Mouse (Mus musculus): ENCODE data around the gene Klhdc8a. TPM values are rescaled to one million over a fixed set of nuclear protein-coding genes. Genes with fewer than 3 reads are reported as not detected.
A peak's percentile ranks its signal among the peaks of the same experiment; 100 is the strongest.

Gene Klhdc8a
- polyA plus RNA-seq, 1 experiment from 2014 or later = 0.11 TPM

GRCm38 (mm10) chr1:132310754-132311153, 12.3 kb downstream of the Klhdc8a start:
- 56% methylated on average over 7 of the region's 7 CpGs for WGBS (ENCODE audit: insufficient replicate concordance)
- Histone ChIP-seq H3K9ac (ENCODE audit: low read depth, low read length) (no peak overlapping the region), H3K27me3 (ENCODE audit: control insufficient read depth, insufficient read depth, low read depth, low read length) (peaks cover 13% of the 10 kb centered on the region), H3K4me3 (ENCODE audit: low read depth, low read length) (no peak overlapping the region), H3K9me3 (replicated peaks; ENCODE audit: control insufficient read depth, low read length) (no peaks in the 10 kb centered on the region), H3K27ac (ENCODE audit: low read length) (no peak overlapping the region), H3K36me3 (ENCODE audit: control insufficient read depth, insufficient read depth) (no peaks in the 10 kb centered on the region), H3K4me2 (ENCODE audit: low read depth, low read length) (no peak overlapping the region), H3K4me1 (ENCODE audit: control insufficient read depth, low read depth, low read length) (peaks cover 2% of the 10 kb centered on the region)
- no peak for ATAC-seq (ENCODE audit: low read depth)

- H3K4me1 ChIP-seq (ENCODE audit: control insufficient read depth, low read depth, low read length) = peaks cover 3% of the 10 kb centered on the region
- H3K4me2 ChIP-seq (ENCODE audit: low read depth, low read length) = no peak overlapping the region
- H3K9me3 ChIP-seq (replicated peaks; ENCODE audit: control insufficient read depth, low read length) = no peaks in the 10 kb centered on the region
- H3K27me3 ChIP-seq (ENCODE audit: control insufficient read depth, insufficient read depth, low read depth, low read length) = peaks cover 19% of the 10 kb centered on the region
- H3K36me3 ChIP-seq (ENCODE audit: control insufficient read depth, insufficient read depth) = no peaks in the 10 kb centered on the region
- no peak overlapping the region for H3K4me3 ChIP-seq (ENCODE audit: low read depth, low read length)
- no peak overlapping the region for H3K9ac ChIP-seq (ENCODE audit: low read depth, low read length)
- no peak overlapping the region for H3K27ac ChIP-seq (ENCODE audit: low read length)
- ATAC-seq (ENCODE audit: low read depth) = no peak
- 30% methylated on average over 10 of the region's 10 CpGs for WGBS (ENCODE audit: insufficient replicate concordance)
Measured at GRCm38 (mm10) chr1:132311174-132311859, 12.9 kb downstream of the Klhdc8a start.

- WGBS (ENCODE audit: insufficient replicate concordance) = 16% methylated on average over 2 of the region's 2 CpGs
- ATAC-seq (ENCODE audit: low read depth) = no peak
- no peak overlapping the region for H3K4me3 ChIP-seq (ENCODE audit: low read depth, low read length)
Measured at GRCm38 (mm10) chr1:132312043-132312442, 13.6 kb downstream of the Klhdc8a start.

GRCm38 (mm10) chr1:132312703-132313102, 14.3 kb downstream of the Klhdc8a start:
- Histone ChIP-seq H3K27ac (ENCODE audit: low read length) (no peak overlapping the region), H3K4me3 (ENCODE audit: low read depth, low read length) (no peak overlapping the region), H3K36me3 (ENCODE audit: control insufficient read depth, insufficient read depth) (no peaks in the 10 kb centered on the region), H3K4me2 (ENCODE audit: low read depth, low read length) (no peak overlapping the region), H3K9me3 (replicated peaks; ENCODE audit: control insufficient read depth, low read length) (no peaks in the 10 kb centered on the region), H3K4me1 (ENCODE audit: control insufficient read depth, low read depth, low read length) (peaks cover 3% of the 10 kb centered on the region), H3K27me3 (ENCODE audit: control insufficient read depth, insufficient read depth, low read depth, low read length) (peaks cover 31% of the 10 kb centered on the region), H3K9ac (ENCODE audit: low read depth, low read length) (no peak overlapping the region)
- peak; percentile 12; the same call in 1 of the 2 replicates for ATAC-seq (ENCODE audit: low read depth)
- 43% methylated on average over 3 of the region's 3 CpGs for WGBS (ENCODE audit: insufficient replicate concordance)

More at GRCm38 (mm10) chr1:132312043-132312442, 13.6 kb downstream of the Klhdc8a start:
- Histone ChIP-seq H3K9ac (ENCODE audit: low read depth, low read length) (no peak overlapping the region), H3K27me3 (ENCODE audit: control insufficient read depth, insufficient read depth, low read depth, low read length) (peaks cover 26% of the 10 kb centered on the region), H3K9me3 (replicated peaks; ENCODE audit: control insufficient read depth, low read length) (no peaks in the 10 kb centered on the region), H3K4me2 (ENCODE audit: low read depth, low read length) (no peak overlapping the region), H3K36me3 (ENCODE audit: control insufficient read depth, insufficient read depth) (no peaks in the 10 kb centered on the region), H3K27ac (ENCODE audit: low read length) (no peak overlapping the region), H3K4me1 (ENCODE audit: control insufficient read depth, low read depth, low read length) (peaks cover 3% of the 10 kb centered on the region)

GRCm38 (mm10) chr1:132315889-132316624, 17.6 kb downstream of the Klhdc8a start, which contains the start of gene Nuak2:
Gene Nuak2 (plus strand): TSS chr1:132316126.
- Histone ChIP-seq H3K27ac (ENCODE audit: low read length) (peak within 1 kb of the TSS; percentile 38; the same call in 1 of the 2 replicates), H3K4me1 (ENCODE audit: control insufficient read depth, low read depth, low read length) (peaks cover 16% of the 10 kb centered on the region)
- ATAC-seq (ENCODE audit: low read depth) = peak; percentile 82

GRCm38 (mm10) chr1:132316625-132316994, 18.2 kb downstream of the Klhdc8a start:
- Histone ChIP-seq H3K27ac (ENCODE audit: low read length) (peak overlapping the region; percentile 33; the same call in 1 of the 2 replicates), H3K27me3 (ENCODE audit: control insufficient read depth, insufficient read depth, low read depth, low read length) (peaks cover 27% of the 10 kb centered on the region)

More at GRCm38 (mm10) chr1:132315889-132316624, 17.6 kb downstream of the Klhdc8a start, which contains the start of gene Nuak2:
- H3K27me3 ChIP-seq (ENCODE audit: control insufficient read depth, insufficient read depth, low read depth, low read length) = peaks cover 27% of the 10 kb centered on the region
- no peaks in the 10 kb centered on the region for H3K36me3 ChIP-seq (ENCODE audit: control insufficient read depth, insufficient read depth)
- H3K9me3 ChIP-seq (replicated peaks; ENCODE audit: control insufficient read depth, low read length) = no peaks in the 10 kb centered on the region
- under 1% methylated on average over 67 of the region's 67 CpGs for WGBS (ENCODE audit: insufficient replicate concordance)
- H3K9ac ChIP-seq (ENCODE audit: low read depth, low read length) = peak within 1 kb of the TSS; percentile 61
- peak within 1 kb of the TSS; percentile 65 for H3K4me3 ChIP-seq (ENCODE audit: low read depth, low read length)
- peak within 1 kb of the TSS; percentile 69 for H3K4me2 ChIP-seq (ENCODE audit: low read depth, low read length)

GRCm38 (mm10) chr1:132317413-132317812, 19.0 kb downstream of the Klhdc8a start:
- Histone ChIP-seq H3K27me3 (ENCODE audit: control insufficient read depth, insufficient read depth, low read depth, low read length) (peaks cover 27% of the 10 kb centered on the region), H3K4me1 (ENCODE audit: control insufficient read depth, low read depth, low read length) (peaks cover 16% of the 10 kb centered on the region), H3K27ac (ENCODE audit: low read length) (peak overlapping the region; percentile 59), H3K36me3 (ENCODE audit: control insufficient read depth, insufficient read depth) (no peaks in the 10 kb centered on the region), H3K9ac (ENCODE audit: low read depth, low read length) (no peak overlapping the region), H3K9me3 (replicated peaks; ENCODE audit: control insufficient read depth, low read length) (no peaks in the 10 kb centered on the region), H3K4me3 (ENCODE audit: low read depth, low read length) (peak overlapping the region; percentile 65), H3K4me2 (ENCODE audit: low read depth, low read length) (peak overlapping the region; percentile 69)
- 51% methylated on average over 4 of the region's 4 CpGs for WGBS (ENCODE audit: insufficient replicate concordance)
- ATAC-seq (ENCODE audit: low read depth) = no peak

More at GRCm38 (mm10) chr1:132316625-132316994, 18.2 kb downstream of the Klhdc8a start:
- Histone ChIP-seq H3K4me1 (ENCODE audit: control insufficient read depth, low read depth, low read length) (peaks cover 16% of the 10 kb centered on the region), H3K4me2 (ENCODE audit: low read depth, low read length) (peak overlapping the region; percentile 69), H3K4me3 (ENCODE audit: low read depth, low read length) (peak overlapping the region; percentile 65), H3K36me3 (ENCODE audit: control insufficient read depth, insufficient read depth) (no peaks in the 10 kb centered on the region), H3K9me3 (replicated peaks; ENCODE audit: control insufficient read depth, low read length) (no peaks in the 10 kb centered on the region), H3K9ac (ENCODE audit: low read depth, low read length) (peak overlapping the region; percentile 61; the same call in 1 of the 2 replicates)
- no peak for ATAC-seq (ENCODE audit: low read depth)
- WGBS (ENCODE audit: insufficient replicate concordance) = 27% methylated on average over 7 of the region's 7 CpGs

- 37% methylated on average over 8 of the region's 8 CpGs for WGBS (ENCODE audit: insufficient replicate concordance)
- H3K27ac ChIP-seq (ENCODE audit: low read length) = peak overlapping the region; percentile 59
- no peak overlapping the region for H3K9ac ChIP-seq (ENCODE audit: low read depth, low read length)
- H3K4me1 ChIP-seq (ENCODE audit: control insufficient read depth, low read depth, low read length) = peaks cover 16% of the 10 kb centered on the region
- H3K4me3 ChIP-seq (ENCODE audit: low read depth, low read length) = peak overlapping the region; percentile 65
- ATAC-seq (ENCODE audit: low read depth) = no peak
- H3K36me3 ChIP-seq (ENCODE audit: control insufficient read depth, insufficient read depth) = no peaks in the 10 kb centered on the region
- no peaks in the 10 kb centered on the region for H3K9me3 ChIP-seq (replicated peaks; ENCODE audit: control insufficient read depth, low read length)
- peaks cover 27% of the 10 kb centered on the region for H3K27me3 ChIP-seq (ENCODE audit: control insufficient read depth, insufficient read depth, low read depth, low read length)
- peak overlapping the region; percentile 69 for H3K4me2 ChIP-seq (ENCODE audit: low read depth, low read length)
Measured at GRCm38 (mm10) chr1:132317894-132318863, 19.8 kb downstream of the Klhdc8a start.

All from liver, embryonic 16.5 days (tissue).